Mouse (Mus musculus): Measurements from ENCODE around the gene Fam240a. TPM values are rescaled to one million over a fixed set of nuclear protein-coding genes. Genes with fewer than 3 reads are reported as not detected.
A peak's percentile ranks its signal among the peaks of the same experiment; 100 is the strongest.

The Fam240a gene
- polyA plus RNA-seq, 1 experiment = not detected

DNA sequence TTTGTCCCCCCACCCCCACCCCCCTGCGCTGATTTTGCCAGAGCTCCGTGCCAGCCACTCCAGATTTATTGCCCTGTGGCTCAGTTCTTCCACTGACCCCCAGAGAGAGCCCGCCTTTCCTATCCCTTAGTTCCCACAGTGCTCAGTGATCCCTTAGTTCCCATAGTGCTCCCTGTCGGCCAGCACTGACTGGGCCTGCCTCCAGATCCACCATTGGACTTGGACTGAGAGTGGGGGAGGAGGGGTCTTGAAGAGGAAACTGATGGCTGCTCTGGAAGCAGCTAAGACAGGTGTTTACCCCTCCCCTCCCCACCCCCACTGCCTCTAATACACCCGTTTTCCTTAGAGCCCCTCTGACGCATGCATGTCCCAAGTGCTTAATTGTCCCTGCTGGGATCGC, 20.7 kb downstream of the Fam240a start:
- peak overlapping the region; percentile 15; the same call in 1 of the 2 replicates for H3K9ac ChIP-seq (ENCODE audit: low read depth, poor library complexity, severe bottlenecking)
- H3K27ac ChIP-seq (ENCODE audit: insufficient read depth, low read length) = peak overlapping the region; percentile 38; the same call in 1 of the 2 replicates
- no peaks in the 10 kb centered on the region for H3K27me3 ChIP-seq (ENCODE audit: control insufficient read depth, insufficient read depth, low read length, poor library complexity, severe bottlenecking)

DNA sequence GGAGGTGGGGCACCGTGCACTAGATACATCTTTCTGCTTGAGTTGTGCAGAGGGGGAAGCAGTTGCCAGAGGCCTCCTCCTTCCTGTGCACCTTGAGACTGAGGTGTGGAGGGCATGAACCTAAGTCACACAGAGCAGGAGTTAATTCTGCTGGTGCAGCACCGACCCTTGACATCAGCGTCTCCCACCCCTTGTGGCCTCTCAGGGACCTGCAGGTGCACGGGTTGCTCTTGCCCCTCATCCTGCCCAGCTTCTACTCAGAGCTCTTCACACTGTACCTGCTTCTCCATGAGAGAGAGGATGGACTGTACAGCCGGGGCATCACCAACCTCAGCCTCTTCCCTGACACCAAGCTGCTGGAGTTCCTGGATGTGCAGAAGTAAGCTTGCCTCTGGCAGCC, 21.2 kb downstream of the Fam240a start:
- TF ChIP-seq POLR2A (IDR thresholded peaks at IDR 0.05; ENCODE audit: insufficient read depth, low read length) (no peak), CTCF (IDR thresholded peaks at IDR 0.05; ENCODE audit: low read depth, low read length) (peak; percentile 18)
- H3K27ac ChIP-seq (ENCODE audit: insufficient read depth, low read length) = no peak overlapping the region
- no peaks in the 10 kb centered on the region for H3K4me1 ChIP-seq (ENCODE audit: control insufficient read depth, insufficient read depth, low read length)
- H3K27me3 ChIP-seq (ENCODE audit: control insufficient read depth, insufficient read depth, low read length, poor library complexity, severe bottlenecking) = no peaks in the 10 kb centered on the region
- no peak overlapping the region for H3K4me3 ChIP-seq (ENCODE audit: low read depth, low read length)
- no peaks in the 10 kb centered on the region for H3K9me3 ChIP-seq (replicated peaks; ENCODE audit: control insufficient read depth, insufficient read depth, low read length, poor library complexity, severe bottlenecking)
- no peaks in the 10 kb centered on the region for H3K36me3 ChIP-seq (ENCODE audit: control insufficient read depth, insufficient read depth, low read length, poor library complexity, severe bottlenecking)
- H3K9ac ChIP-seq (ENCODE audit: low read depth, poor library complexity, severe bottlenecking) = no peak overlapping the region

More for the DNA sequence above, 20.7 kb downstream of the Fam240a start:
- no peaks in the 10 kb centered on the region for H3K4me1 ChIP-seq (ENCODE audit: control insufficient read depth, insufficient read depth, low read length)
- no peaks in the 10 kb centered on the region for H3K36me3 ChIP-seq (ENCODE audit: control insufficient read depth, insufficient read depth, low read length, poor library complexity, severe bottlenecking)
- H3K4me3 ChIP-seq (ENCODE audit: low read depth, low read length) = peak overlapping the region; percentile 47
- H3K9me3 ChIP-seq (replicated peaks; ENCODE audit: control insufficient read depth, insufficient read depth, low read length, poor library complexity, severe bottlenecking) = no peaks in the 10 kb centered on the region
- no peak for TF ChIP-seq POLR2A (IDR thresholded peaks at IDR 0.05; ENCODE audit: insufficient read depth, low read length)
- TF ChIP-seq CTCF (IDR thresholded peaks at IDR 0.05; ENCODE audit: low read depth, low read length) = no peak
- no peak for TF ChIP-seq EP300 (IDR thresholded peaks at IDR 0.05; ENCODE audit: insufficient read depth, low read depth, low read length)

DNA sequence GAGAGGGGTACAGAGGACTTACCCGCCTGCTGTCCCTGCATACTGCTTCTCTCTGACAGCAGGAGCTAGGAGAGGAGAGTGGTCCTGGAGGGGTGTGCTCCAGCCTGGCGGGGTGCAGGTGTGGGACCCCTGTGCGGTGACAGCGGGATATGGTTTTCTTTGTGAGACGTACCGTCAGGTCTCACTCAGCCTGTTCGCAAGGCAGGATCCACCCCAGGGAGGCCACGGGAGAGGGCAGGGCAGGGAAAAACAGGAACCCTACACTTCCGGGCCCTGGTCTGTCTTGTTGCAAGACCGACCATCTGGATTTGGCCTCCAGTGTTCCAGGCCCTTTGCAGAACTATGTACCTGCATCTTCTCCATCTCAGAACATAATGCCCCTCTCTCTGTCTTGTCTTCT, 23.2 kb downstream of the Fam240a start:
- no peak overlapping the region for H3K4me3 ChIP-seq (ENCODE audit: low read depth, low read length)
- no peak for TF ChIP-seq CTCF (IDR thresholded peaks at IDR 0.05; ENCODE audit: low read depth, low read length)
- TF ChIP-seq POLR2A (IDR thresholded peaks at IDR 0.05; ENCODE audit: insufficient read depth, low read length) = no peak
- no peak for TF ChIP-seq EP300 (IDR thresholded peaks at IDR 0.05; ENCODE audit: insufficient read depth, low read depth, low read length)

DNA sequence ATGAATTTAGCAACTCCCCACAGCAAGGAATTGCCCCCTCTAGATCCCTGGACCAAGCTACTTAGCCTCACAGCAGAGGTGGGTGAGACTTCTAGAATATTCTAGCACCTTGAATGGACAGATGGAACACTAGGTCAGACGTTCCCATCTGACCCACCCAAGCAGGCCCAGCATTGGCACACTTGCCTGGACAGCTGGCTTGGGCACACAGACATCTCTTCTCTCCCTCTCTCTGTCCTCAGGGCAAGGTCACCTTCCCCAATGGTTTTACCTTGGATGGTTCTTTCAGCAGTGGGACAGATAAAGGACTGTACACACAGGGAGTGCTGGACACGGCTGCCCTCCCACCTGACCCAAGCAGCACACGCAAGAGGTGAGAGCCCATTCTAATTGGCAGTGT, 24.1 kb downstream of the Fam240a start:
- Histone ChIP-seq H3K27ac (ENCODE audit: insufficient read depth, low read length) (no peak overlapping the region), H3K4me3 (ENCODE audit: low read depth, low read length) (no peak overlapping the region), H3K36me3 (ENCODE audit: control insufficient read depth, insufficient read depth, low read length, poor library complexity, severe bottlenecking) (no peaks in the 10 kb centered on the region), H3K9ac (ENCODE audit: low read depth, poor library complexity, severe bottlenecking) (no peak overlapping the region), H3K9me3 (replicated peaks; ENCODE audit: control insufficient read depth, insufficient read depth, low read length, poor library complexity, severe bottlenecking) (no peaks in the 10 kb centered on the region), H3K27me3 (ENCODE audit: control insufficient read depth, insufficient read depth, low read length, poor library complexity, severe bottlenecking) (no peaks in the 10 kb centered on the region), H3K4me1 (ENCODE audit: control insufficient read depth, insufficient read depth, low read length) (peaks cover 8% of the 10 kb centered on the region)
- TF ChIP-seq EP300 (IDR thresholded peaks at IDR 0.05; ENCODE audit: insufficient read depth, low read depth, low read length) (no peak), POLR2A (IDR thresholded peaks at IDR 0.05; ENCODE audit: insufficient read depth, low read length) (no peak), CTCF (IDR thresholded peaks at IDR 0.05; ENCODE audit: low read depth, low read length) (no peak)

More for the DNA sequence above, 23.2 kb downstream of the Fam240a start:
- H3K9me3 ChIP-seq (replicated peaks; ENCODE audit: control insufficient read depth, insufficient read depth, low read length, poor library complexity, severe bottlenecking) = no peaks in the 10 kb centered on the region
- no peaks in the 10 kb centered on the region for H3K27me3 ChIP-seq (ENCODE audit: control insufficient read depth, insufficient read depth, low read length, poor library complexity, severe bottlenecking)
- no peak overlapping the region for H3K27ac ChIP-seq (ENCODE audit: insufficient read depth, low read length)
- H3K9ac ChIP-seq (ENCODE audit: low read depth, poor library complexity, severe bottlenecking) = no peak overlapping the region
- peaks cover 6% of the 10 kb centered on the region for H3K4me1 ChIP-seq (ENCODE audit: control insufficient read depth, insufficient read depth, low read length)
- no peaks in the 10 kb centered on the region for H3K36me3 ChIP-seq (ENCODE audit: control insufficient read depth, insufficient read depth, low read length, poor library complexity, severe bottlenecking)

DNA sequence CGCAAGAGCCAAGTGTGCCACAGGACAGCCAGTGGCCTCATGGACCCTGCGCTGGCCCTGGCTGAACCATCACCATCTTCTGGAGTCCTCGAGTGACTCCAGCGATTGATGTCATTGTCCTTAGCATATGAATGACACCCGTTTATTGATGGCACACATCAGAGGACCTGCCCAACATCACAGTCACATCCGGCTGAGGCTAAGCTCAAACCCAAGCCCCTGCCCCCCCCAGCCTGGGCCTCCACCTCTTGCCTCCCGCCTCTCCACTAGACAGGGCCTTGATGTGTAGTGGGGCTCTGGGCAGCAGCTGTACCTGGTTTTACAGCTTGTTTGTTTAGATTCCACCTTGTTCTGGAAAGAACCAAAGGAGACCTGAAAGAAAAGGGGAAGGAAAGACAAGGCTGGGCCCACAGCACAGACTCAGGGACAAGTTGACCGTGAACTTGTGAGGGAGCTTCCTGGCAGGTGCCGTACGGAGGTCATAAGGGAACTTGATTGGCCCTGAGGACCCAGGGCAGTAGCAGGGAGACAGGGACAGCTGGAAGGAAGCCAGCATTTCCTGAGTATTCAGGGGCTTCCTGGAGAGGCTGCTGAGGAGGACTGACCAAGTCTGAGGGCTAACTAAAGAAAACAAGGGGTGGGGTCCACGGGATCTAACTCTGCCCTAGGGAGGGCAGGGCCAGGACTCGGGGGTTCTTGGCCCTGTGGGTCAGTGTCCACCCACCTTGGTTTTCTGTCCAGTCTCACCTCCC, 25.4 kb downstream of the Fam240a start:
- Histone ChIP-seq H3K4me3 (ENCODE audit: low read depth, low read length) (no peak overlapping the region), H3K4me1 (ENCODE audit: control insufficient read depth, insufficient read depth, low read length) (peaks cover 8% of the 10 kb centered on the region), H3K9ac (ENCODE audit: low read depth, poor library complexity, severe bottlenecking) (no peak overlapping the region), H3K36me3 (ENCODE audit: control insufficient read depth, insufficient read depth, low read length, poor library complexity, severe bottlenecking) (no peaks in the 10 kb centered on the region), H3K27ac (ENCODE audit: insufficient read depth, low read length) (no peak overlapping the region), H3K27me3 (ENCODE audit: control insufficient read depth, insufficient read depth, low read length, poor library complexity, severe bottlenecking) (no peaks in the 10 kb centered on the region), H3K9me3 (replicated peaks; ENCODE audit: control insufficient read depth, insufficient read depth, low read length, poor library complexity, severe bottlenecking) (no peaks in the 10 kb centered on the region)
- TF ChIP-seq CTCF (IDR thresholded peaks at IDR 0.05; ENCODE audit: low read depth, low read length) (no peak), EP300 (IDR thresholded peaks at IDR 0.05; ENCODE audit: insufficient read depth, low read depth, low read length) (no peak), POLR2A (IDR thresholded peaks at IDR 0.05; ENCODE audit: insufficient read depth, low read length) (no peak)

DNA sequence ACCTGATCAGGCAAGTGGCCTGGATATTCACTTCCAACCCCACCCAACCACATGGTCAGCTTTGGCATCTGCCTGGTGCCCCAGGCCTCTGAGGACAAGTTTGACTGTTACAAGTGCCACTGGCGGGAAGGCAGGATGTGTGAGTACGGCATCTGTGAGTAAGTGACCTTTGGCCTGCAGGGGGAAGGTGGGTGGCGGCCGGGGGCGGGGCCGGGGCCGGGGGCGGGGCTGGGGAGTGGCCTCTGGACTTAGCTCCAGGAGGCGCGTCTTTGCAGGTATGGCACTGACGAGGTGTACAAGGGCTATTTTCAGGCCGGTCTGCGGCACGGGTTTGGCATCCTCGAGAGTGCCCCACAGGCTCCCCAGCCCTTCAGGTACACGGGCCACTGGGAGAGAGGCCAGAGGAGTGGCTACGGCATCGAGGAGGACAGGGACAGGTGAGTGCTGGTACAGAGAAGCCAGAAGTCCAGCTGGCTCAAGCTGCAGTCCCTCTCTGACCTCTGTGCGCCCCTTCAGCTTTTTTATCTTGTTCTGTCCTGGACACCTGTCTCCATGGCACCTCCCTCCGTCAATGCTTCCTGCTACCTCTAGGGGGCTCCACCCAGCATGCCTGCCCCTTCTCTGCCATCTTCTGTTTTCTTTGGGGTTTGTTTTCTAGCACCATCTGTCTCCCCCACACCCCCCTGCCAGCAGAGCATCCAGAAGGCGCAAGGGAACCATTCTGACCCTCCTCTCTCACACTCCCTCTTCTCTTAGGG, 26.5 kb downstream of the Fam240a start:
- peak overlapping the region; percentile 12; the same call in 1 of the 2 replicates for H3K4me3 ChIP-seq (ENCODE audit: low read depth, low read length)
- no peak overlapping the region for H3K9ac ChIP-seq (ENCODE audit: low read depth, poor library complexity, severe bottlenecking)
- no peaks in the 10 kb centered on the region for H3K27me3 ChIP-seq (ENCODE audit: control insufficient read depth, insufficient read depth, low read length, poor library complexity, severe bottlenecking)

More for the DNA sequence above, 26.5 kb downstream of the Fam240a start:
- no peaks in the 10 kb centered on the region for H3K9me3 ChIP-seq (replicated peaks; ENCODE audit: control insufficient read depth, insufficient read depth, low read length, poor library complexity, severe bottlenecking)
- no peak overlapping the region for H3K27ac ChIP-seq (ENCODE audit: insufficient read depth, low read length)
- H3K36me3 ChIP-seq (ENCODE audit: control insufficient read depth, insufficient read depth, low read length, poor library complexity, severe bottlenecking) = no peaks in the 10 kb centered on the region
- TF ChIP-seq POLR2A (IDR thresholded peaks at IDR 0.05; ENCODE audit: insufficient read depth, low read length) (no peak), CTCF (IDR thresholded peaks at IDR 0.05; ENCODE audit: low read depth, low read length) (peak; percentile 76), EP300 (IDR thresholded peaks at IDR 0.05; ENCODE audit: insufficient read depth, low read depth, low read length) (peak; percentile 10; the same call in 1 of the 2 replicates)
- peaks cover 8% of the 10 kb centered on the region for H3K4me1 ChIP-seq (ENCODE audit: control insufficient read depth, insufficient read depth, low read length)

All from ES-Bruce4 (cell line).